Mouse (Mus musculus): ENCODE results near the gene Carnmt1.

DNA sequence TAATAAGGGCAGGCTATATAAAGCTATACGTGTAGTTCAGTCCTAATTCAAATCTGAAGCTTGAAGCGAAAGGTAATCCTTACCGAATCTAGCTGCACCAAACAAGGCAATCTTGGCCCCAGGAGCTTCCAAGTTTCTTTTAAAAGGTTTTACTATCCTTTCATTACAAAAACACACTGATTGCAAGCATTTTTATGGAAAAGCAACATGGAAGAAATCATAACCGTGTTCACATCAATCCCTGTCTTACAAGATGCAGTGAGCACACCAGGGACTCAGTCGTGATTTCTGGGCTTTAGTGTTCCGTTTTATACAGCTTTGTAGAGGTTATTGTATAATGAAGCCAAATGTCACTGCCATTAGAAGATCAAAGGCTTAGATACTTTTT is 22.0 kb upstream of the Carnmt1 start:
- TF ChIP-seq CTCF (IDR thresholded peaks at IDR 0.05; ENCODE audit: extremely low read depth, insufficient read depth, insufficient read length, insufficient replicate concordance) = no peak
- no peak for TF ChIP-seq POLR2A (IDR thresholded peaks at IDR 0.05; ENCODE audit: low read depth, low read length)
